Mouse (Mus musculus): ENCODE results near the gene Mpig6b.

DNA sequence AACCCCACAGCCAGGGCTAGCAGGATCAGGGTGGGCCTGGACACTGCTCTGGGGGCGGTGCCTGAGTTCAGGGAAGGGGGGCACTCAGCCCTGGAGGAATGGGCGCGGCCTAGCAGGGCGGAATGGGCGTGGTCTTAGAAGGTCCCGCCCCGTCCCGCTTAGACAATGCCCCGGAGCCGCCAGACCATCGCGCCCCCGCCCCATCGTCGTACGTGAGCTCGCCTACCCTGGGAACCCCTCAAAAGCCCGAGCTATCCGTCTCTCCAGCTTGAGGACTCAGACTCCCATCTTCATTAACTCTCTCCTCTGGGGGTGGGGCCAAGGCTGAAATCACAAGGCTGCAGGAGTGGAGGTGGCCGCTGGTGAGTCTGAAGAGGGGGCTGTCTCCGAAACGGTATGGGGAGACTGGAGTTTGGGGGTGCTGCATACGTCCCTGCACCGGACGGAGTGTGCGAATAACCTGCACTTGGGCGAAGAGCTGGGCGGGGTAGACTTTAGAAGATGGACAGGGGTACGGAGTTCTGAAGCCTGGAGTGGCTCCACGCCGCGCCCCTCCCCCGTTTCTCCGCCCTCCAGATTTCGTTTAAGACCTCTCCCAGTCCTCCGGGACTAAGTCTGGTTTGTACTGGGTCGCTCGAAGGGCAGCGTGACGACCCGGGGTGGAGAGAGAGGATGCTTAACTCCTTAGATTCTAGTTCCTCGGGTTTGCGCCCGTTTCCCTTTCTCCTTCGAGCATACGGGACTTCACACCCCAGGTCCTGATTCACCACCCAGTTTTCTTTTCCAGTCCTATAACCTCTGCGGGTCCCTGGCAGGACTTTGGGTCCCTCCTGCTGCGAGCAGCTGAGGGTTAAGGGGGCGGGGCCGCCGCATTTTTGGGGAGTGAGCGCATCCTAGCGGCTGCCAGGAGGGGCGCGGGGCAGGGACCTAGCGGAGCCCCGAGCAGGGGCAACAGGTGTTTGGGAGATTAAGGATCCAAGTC, 6.8 kb downstream of the Mpig6b start, which contains the start of gene Ddah2:
- TF ChIP-seq POLR2A (IDR thresholded peaks at IDR 0.05; ENCODE audit: insufficient read depth, low read depth, low read length) (peak; percentile 81), CTCF (IDR thresholded peaks at IDR 0.05) (peak; percentile 84), EP300 (IDR thresholded peaks at IDR 0.05; ENCODE audit: insufficient read depth, low read depth, low read length) (peak; percentile 62; the same call in 1 of the 2 replicates)

Measured in heart, adult 2 months (tissue).